Mouse (Mus musculus): Measurements from ENCODE around the gene A730071L15Rik.

The A730071L15Rik gene

GRCm38 (mm10) chr11:6180811-6181399 lies 18.9 kb upstream of the A730071L15Rik start:
- in situ Hi-C loops (cut with MboI; ENCODE audit: low sequenced_read_pairs): no loop called here

GRCm38 (mm10) chr11:6183246-6183645 lies 16.6 kb upstream of the A730071L15Rik start:
- in situ Hi-C loops (cut with MboI; ENCODE audit: low sequenced_read_pairs): no loop called here

GRCm38 (mm10) chr11:6184202-6184935 lies 15.5 kb upstream of the A730071L15Rik start:
- in situ Hi-C loops (cut with MboI; ENCODE audit: low sequenced_read_pairs): no loop called here

- in situ Hi-C loops (cut with MboI; ENCODE audit: low sequenced_read_pairs): no loop called here
Measured at GRCm38 (mm10) chr11:6187399-6187798, 12.4 kb upstream of the A730071L15Rik start.

- in situ Hi-C loops (cut with MboI; ENCODE audit: low sequenced_read_pairs): no loop called here
Measured at GRCm38 (mm10) chr11:6187878-6188277, 12.0 kb upstream of the A730071L15Rik start.

- in situ Hi-C loops (cut with MboI; ENCODE audit: low sequenced_read_pairs): no loop called here
Measured at GRCm38 (mm10) chr11:6196780-6197179, 3.0 kb upstream of the A730071L15Rik start.

- in situ Hi-C loops (cut with MboI; ENCODE audit: low sequenced_read_pairs): no loop called here
Measured at GRCm38 (mm10) chr11:6198449-6198848, 1.4 kb upstream of the A730071L15Rik start.

- in situ Hi-C loops (cut with MboI; ENCODE audit: low sequenced_read_pairs): no loop called here
Measured at GRCm38 (mm10) chr11:6200087-6200569, 299 bp downstream of the A730071L15Rik start, which contains the start of gene Nudcd3. Gene Nudcd3, minus strand, starts transcription at chr11:6200415.

GRCm38 (mm10) chr11:6200570-6200969 lies 741 bp downstream of the A730071L15Rik start:
- in situ Hi-C loops (cut with MboI; ENCODE audit: low sequenced_read_pairs): no loop called here

- in situ Hi-C loops (cut with MboI; ENCODE audit: low sequenced_read_pairs): no loop called here
Measured at GRCm38 (mm10) chr11:6207090-6207489, 7.3 kb downstream of the A730071L15Rik start.

GRCm38 (mm10) chr11:6208158-6208557 lies 8.3 kb downstream of the A730071L15Rik start:
- in situ Hi-C loops (cut with MboI; ENCODE audit: low sequenced_read_pairs): no loop called here

GRCm38 (mm10) chr11:6216834-6217233 lies 17.0 kb downstream of the A730071L15Rik start:
- in situ Hi-C loops (cut with MboI; ENCODE audit: low sequenced_read_pairs): no loop called here

- in situ Hi-C loops (cut with MboI; ENCODE audit: low sequenced_read_pairs): no loop called here
Measured at GRCm38 (mm10) chr11:6218189-6218896, 18.5 kb downstream of the A730071L15Rik start.

GRCm38 (mm10) chr11:6219967-6220366 lies 20.1 kb downstream of the A730071L15Rik start:
- in situ Hi-C loops (cut with MboI; ENCODE audit: low sequenced_read_pairs): no loop called here

GRCm38 (mm10) chr11:6222187-6222586 lies 22.4 kb downstream of the A730071L15Rik start:
- in situ Hi-C loops (cut with MboI; ENCODE audit: low sequenced_read_pairs): no loop called here

GRCm38 (mm10) chr11:6224541-6225229 lies 24.9 kb downstream of the A730071L15Rik start:
- in situ Hi-C loops (cut with MboI; ENCODE audit: low sequenced_read_pairs): no loop called here

GRCm38 (mm10) chr11:6230012-6230411 lies 30.2 kb downstream of the A730071L15Rik start, which contains the start of gene Npc1l1:
Gene Npc1l1, minus strand, starts transcription at chr11:6230143.
- in situ Hi-C loops (cut with MboI; ENCODE audit: low sequenced_read_pairs): no loop called here

GRCm38 (mm10) chr11:6233025-6233424 lies 33.2 kb downstream of the A730071L15Rik start:
- in situ Hi-C loops (cut with MboI; ENCODE audit: low sequenced_read_pairs): no loop called here

- in situ Hi-C loops (cut with MboI; ENCODE audit: low sequenced_read_pairs): no loop called here
Measured at GRCm38 (mm10) chr11:6244707-6245106, 44.9 kb downstream of the A730071L15Rik start.
